Mouse (Mus musculus) kidney, postnatal 36 days (tissue): ENCODE data around the gene Il20.

Source experiments
- DNase-seq, 2 experiments: peaks; one replicate each; pipeline ENCODE4 v3.0.0; 2021 to 2022; ENCODE audit warnings: mixed read lengths in 2 of 2

Il20 gene

DNA sequence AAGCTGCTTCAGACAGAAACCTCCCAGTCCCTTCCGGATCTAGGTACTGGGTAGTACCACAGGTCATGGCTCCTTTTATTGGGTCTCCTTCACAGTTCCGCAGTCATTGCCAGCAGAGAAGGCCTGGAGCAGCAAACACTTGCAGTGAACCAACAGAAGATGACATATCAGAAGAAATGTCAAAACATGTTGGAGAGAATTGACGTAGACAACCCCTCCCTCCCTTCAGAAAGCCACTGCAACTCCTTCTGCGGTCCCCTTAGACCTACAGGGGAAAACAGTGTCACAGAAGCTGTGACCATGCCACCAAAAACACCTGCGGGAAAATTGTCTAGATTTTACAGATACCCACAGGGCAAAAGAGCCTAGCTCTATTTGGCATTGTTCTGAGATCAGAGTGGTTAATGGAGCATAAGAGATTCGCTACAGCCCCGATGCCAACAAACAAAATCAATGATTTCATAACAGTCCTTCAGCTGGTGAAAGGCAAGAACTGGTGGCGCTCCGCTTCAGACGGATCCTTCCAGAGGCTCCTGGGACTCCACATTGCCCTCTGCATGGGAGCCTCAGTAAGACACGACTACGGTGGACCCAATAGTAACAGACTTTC is at the start of gene Il20:
TSS of gene Il20 (minus strand) at position 51 of the 610 bp plus-strand sequence.
- DNase-seq: no peak

DNA sequence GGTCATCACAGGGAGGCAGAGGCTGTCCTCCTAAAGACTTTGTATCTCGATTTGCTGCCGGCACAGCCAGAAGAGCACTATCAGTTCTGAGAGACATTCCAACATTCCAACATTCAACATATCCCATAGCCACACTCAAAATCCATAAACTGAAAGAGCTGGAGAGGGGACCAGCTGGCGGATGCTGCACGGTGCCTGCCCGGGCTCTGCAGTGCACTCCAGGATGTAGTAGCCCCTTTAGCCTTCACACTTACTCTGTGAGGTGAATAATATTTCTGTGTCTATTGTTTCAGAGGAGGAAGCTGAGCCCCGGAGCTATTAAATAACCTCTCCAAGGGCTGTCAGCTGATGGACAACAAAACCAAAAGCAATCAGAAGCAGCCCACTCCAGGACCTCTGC is 35.7 kb upstream of the Il20 start:
- no peak for DNase-seq

DNA sequence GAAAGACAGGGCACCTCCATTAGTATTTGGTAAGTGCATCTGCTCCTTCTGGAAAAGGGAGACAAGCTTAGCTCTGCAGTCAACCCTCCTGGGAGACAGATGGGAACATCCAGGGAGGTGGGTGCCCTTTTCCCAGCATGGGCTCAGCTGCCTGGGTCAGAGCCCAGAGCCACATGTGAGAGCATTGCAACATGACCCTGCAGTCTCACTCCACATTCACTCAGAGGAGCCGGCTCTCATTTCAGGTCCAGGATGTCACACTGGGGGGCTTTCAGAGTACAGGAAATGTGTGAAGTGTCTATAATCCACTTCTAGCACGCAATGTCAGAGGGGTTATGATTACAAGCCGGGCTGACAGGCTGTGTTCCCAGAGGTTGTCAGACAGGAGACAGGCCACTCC is 30.6 kb upstream of the Il20 start:
- DNase-seq: no peak

DNA sequence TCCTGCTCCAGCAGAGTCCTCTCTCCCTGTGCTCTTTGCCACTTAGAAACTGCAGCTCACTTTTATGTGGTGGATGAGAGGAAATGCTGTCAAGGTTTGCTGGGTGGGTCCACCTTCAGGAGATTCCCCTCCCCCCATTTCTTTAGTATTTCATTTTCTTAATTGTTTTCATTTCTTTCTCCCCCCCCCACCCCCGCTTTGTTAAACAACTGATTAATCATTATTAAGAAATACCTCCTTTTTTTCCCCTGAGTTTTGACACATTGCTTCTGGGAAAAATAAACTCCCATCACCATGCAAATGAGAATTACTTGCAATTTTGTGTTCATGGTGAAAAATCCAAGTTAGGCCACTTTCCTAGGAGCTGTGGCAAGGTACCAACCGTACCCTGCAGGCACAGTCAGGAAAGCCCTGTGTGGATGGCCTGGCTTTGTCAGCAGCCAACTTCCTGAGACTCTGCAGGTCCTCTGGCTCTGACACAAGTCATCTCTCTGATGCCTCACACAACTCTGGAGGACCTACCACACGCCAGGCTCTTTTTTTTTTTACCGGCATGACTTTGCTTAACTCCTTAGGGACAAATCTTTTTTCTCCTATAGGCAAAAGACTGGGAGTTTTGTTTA is 28.9 kb upstream of the Il20 start, which contains the start of gene Il19:
TSS of gene Il19 (minus strand) at position 51 of the 623 bp plus-strand sequence.
- DNase-seq: no peak

DNA sequence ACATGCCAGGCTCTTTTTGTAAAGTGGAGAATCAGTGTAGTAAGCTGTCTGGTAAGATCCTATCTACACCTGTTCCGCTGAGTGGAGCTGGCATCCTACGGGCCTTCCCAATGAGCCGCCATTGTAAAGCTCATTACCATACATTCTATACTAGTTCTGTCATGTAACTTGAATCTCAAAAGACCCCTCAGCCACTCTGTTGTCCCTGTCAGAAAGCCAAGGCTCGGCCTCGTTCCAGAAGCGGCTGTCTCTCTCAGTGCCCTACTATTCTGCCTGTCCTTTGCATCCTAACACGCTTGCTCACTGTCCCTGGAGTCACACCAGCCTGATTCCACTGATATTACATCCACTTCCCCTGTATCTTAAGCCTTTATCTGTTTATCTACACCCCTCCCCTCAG is 26.9 kb upstream of the Il20 start:
- DNase-seq: no peak

DNA sequence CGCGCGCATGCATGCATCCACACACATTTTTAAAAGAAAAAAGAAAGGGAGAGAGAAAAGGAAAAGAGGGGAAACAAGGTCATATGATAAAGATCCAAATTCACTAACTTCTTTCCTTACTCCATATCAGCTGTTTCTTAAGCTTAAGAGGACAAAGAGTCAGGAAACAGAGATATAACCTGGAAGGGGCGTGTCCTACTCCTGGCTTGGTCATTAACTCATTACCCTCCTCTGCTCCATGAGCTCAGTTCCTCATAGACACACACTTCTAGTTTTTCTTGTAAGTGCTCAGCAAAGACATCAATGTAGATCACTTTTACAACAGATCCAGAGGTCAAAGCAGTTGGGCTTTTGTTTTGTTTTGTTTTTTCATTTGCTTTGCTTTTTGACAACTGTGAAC is 25.9 kb upstream of the Il20 start:
- DNase-seq: no peak

DNA sequence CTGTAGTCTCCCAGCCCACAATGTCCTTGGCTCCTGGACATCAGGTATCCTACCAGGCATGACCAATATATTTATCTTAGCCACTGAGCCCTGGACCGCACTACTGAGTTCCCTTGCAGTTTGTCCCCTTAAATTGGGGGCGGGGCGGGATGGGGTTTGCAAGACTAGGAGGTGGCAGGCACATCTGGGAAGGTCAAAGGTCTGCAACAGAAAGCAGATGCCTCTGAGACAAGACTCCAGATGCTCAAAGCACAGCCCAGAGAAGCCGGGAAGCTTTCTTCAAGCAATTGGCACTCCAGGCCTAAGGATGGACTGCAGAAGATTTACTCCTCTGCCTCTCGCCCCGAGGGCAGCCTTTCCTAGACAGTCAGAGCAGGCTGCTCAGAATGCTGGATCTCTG is 25.1 kb upstream of the Il20 start:
- DNase-seq: no peak

DNA sequence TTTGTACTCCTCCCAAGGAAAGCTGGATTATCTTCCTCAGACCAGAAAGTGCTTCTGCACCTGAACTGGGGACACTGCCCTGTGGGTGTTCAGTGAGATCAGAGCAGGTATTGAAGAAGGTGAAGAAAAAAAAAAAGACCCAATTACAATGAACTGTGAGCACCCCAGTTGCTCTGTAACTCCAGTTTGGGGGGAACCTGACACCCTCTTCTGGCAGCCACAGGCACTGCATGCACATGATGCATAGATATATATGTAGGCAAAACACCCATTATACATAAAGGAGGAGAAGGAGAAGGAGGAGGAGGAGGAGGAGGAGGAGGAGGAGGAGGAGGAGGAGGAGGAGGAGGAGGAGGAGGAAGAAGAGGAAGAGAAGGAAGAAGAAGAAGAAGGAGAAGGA is 15.2 kb upstream of the Il20 start:
- DNase-seq: peak in 1 of 2 experiments; percentile 26

DNA sequence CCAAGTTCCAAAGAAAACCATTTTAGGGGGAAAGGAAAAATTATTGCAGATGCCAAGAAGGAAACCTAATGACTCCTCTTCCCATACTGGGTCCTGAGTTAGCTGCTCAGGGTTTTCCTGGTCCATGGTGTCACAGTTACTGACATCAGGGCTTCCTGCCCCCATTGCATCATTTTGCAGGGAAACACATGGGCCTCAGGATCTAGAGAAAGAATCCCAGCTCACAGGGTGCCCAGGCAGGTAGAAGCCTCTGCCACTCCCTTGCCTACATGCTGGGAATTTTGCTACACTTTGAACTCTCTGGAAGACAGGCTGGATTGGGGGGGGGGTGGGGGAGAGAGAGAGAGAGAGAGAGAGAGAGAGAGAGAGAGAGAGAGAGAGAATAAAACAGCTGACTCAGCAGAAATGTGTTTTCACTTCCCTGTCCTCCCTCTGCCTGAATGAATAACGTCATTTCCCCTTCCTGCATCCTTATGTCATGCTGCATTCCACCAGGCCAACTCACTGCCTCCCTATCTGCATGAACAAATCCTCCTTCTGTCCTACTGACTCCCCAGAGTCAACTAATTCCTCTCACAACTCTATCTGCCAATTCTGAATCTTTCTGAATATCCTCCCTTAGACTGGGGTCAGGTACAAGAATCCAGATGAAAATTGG is 7.2 kb upstream of the Il20 start:
- no peak for DNase-seq

DNA sequence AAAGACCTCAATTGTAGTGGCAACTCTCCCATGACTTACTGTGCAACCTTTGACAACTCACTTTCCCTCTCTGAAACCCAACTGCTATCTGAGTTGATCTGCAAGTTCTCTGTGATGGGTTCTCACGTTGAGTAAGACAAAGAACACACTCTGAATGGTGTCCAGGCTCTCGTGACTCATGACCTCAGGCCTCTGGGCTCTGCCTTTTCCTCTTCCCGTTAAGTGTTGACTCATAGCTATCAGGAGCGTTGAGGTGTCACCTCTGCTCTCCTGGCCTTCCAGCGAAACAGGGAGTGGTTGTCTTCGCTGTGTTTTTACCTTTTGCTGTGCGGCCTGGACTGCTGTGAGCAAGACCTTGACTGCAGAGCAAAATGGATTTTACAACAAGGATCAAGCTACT is 8.7 kb downstream of the Il20 start:
- no peak for DNase-seq

DNA sequence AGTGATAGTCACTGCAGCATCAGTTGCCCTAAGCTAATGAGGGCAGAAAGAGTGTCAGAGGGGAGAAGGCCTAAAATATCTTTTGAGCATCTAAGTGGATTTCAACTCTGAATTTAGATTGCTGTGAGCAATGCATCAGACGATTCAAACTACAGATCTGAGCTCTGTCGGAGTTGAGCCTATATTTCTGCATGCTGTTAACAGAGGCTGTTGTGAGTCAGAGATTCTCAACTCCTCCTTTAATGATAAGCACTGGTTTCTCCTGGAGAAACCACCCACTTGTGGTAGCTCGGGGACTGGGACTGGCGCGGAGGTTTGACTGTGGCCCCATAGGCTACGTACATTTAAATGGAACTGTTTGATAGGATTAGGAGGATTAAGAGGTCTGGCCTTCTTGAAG is 16.8 kb downstream of the Il20 start:
- DNase-seq: no peak

DNA sequence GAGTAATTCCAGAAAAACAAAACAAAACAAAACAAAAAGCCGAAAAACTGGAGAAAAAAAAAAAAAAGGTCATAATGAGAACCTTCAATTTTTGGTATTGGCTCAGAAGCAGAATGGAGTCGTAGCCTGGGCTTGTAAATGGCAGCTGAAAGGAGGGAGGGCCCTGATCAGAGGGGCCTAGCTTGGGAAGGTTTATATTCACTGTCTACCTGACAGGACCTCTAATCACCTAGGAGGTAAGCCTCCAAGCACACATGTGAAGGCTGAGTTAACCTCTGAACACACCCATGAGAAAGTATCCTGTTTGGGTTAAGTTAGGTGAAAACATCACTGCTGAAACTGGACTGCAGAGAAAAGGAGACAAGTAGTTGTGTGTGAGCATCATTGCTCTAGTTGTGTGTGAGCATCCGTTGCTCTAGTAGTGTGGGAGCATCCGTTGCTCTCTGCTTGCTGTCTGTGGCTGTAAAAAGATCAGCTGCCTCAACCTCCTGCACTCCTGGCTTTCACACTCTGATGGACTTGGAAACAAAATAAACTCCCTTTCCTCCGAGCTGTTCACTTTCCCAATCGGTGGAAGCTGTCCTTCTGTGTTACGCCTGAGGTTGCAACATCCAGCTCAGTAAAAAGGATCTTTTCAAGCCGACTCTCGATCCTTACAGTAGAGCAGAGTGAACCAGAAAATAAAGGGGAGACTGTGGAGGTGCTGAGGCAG is 17.8 kb downstream of the Il20 start:
- DNase-seq: no peak

DNA sequence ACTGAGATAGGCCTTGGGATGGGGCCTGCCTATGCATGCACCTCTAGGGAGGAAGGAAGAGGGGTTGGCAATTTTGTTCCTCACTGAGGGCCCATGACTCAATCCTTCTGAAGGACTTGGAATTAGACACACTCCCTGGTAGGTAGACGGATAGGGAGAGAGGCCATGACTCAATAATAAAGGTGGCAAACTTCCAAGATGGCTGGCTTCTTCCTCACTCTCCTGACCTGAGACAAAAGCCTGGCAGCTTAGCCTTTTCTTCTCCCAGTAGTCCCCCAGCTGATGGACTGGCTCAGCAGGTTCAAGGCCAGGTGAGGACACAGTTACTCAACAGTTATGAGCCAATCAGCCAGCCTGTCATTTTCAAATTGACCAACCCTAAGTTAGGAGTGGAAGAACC is 18.8 kb downstream of the Il20 start:
- DNase-seq: no peak

DNA sequence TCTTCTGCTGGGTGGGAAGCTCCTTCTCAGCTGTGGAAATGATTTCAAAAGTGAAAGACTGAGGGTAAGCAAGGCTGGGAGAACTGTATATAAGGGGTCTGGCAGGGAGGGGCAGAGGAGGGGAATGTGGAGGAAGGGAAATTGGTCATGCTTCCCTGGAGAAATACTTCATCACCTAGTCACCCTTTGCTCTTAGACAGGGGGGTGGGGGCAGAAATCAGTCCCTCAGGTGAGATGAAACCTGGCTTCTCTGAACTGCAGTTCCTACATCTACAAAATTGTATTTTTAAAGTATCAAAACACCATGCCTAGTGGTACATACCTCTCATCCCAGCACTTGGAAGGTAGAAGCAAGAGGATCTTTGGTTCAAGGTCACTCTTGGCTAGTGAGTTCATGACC is 23.9 kb downstream of the Il20 start, which contains the start of gene Il24:
TSS of gene Il24 (minus strand) at position 101 of the 400 bp plus-strand sequence.
- DNase-seq: no peak

DNA sequence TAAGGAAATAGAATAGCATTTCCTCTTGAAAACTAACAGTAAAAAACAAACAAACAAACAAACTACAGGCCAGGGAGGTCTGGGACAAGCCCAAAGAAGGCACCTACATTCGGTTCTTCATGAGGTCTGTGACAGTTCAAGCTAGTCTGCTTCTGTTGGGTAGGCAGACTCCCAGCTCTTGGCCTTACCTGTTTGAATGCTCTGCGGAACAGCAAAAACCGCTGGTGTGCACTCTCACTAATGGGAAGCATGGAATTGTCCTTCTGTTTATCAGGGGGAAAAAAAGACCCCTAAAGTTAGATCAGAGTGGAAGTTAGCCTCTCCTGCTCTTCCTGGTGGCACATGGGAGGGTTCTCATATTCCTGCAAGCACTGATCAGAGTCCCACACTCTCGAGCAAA is 28.1 kb downstream of the Il20 start:
- DNase-seq: no peak

DNA sequence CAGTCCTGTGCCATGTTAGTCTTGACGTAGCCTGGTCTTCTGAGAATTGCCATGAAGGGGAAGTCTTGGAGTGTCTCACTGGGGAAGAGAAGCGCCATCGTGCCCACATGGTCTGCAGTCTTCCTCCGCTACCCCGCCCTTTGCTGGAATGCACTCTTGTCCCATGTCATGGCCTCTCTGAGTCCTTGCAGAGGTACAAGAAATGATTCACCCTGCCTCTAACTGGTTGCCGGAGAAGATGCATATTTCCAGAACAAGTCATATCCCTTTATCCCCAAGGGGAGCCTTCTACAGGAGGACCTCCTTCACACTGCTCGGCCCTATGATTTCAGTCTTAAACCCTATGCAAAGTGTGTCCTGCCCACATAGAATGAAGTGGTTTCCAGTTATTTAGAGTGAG is 31.3 kb downstream of the Il20 start:
- DNase-seq: no peak

DNA sequence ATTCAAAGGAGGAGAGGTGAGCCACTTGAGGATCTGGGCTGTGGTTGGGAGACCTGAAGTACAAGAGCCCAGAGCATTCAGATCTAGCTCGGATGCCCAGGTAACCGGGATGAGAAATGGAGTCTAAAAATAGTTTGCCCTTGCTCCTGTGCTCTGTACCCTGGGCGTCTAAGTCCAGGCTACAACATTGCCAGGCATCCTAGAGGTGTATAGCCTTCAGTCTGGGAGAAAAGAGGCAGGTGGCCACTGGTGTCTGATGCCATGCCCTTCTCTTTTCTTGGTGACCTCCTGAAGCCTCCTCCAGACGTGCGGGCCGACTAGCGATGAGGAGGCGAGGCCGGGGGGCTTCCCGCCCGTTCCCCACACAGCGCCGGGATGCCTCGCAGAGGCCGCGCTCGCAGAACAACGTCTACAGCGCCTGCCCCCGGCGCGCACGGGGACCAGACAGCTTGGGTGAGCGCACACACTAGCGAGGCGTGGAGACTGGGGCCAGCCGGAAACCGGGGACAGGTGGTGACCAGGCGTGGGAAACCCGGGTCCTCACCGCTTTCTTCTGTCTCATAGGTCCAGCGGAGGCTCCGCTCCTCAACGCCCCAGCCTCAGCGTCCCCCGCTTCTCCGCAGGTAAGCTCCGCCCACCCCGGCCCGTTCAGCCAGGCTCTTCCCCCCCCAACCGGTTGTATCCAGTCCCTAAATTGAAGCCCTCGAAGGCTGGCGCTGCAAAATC is 33.2 kb downstream of the Il20 start:
- DNase-seq: peak; percentile 38 to 66

DNA sequence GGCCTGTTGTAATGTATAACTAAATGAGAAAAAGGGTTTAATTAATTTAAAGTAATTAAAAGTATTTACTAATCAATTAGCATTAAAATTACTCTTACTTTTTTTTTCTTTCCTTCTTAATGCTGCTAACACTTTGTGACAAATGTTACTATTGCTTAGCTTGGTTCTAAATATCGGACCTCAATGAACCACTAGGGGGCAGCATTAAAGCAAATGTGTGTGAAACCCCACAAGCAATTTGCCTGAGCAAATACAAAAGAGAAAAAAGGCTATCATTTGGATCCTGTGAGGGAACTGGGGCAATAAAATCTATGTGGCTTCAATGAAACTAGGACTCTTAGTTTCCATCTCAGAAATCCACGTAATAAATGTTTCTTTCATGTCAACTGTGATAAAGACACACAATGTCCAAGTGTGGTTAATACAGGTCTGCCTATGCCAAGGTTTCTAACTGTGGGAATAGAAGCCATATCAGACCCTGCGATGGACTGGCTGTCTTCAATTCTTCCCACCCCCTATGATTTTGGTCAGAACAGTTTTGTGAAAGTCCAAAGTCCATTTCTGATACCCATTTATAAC is 34.2 kb downstream of the Il20 start:
- peak; percentile 62 to 74 for DNase-seq

DNA sequence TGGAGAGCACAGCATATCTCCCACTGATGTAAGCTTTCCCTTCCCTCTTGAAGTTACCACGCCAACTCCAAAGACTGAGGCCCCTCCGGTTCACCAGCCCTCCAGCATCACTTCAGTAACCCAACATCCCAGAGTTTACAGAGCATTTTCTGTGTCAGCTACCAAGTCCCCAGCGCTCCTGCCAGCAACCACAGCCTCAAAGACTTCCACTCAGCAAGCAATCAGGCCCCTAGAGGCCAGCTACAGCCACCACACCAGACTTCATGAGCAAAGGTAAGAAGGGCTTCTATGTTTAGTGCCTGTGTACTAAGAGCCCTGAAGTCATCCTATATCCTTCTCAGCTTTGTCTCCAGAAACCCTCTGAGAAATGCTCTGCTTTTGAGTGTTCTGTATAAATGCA is 35.3 kb downstream of the Il20 start:
- DNase-seq: no peak

DNA sequence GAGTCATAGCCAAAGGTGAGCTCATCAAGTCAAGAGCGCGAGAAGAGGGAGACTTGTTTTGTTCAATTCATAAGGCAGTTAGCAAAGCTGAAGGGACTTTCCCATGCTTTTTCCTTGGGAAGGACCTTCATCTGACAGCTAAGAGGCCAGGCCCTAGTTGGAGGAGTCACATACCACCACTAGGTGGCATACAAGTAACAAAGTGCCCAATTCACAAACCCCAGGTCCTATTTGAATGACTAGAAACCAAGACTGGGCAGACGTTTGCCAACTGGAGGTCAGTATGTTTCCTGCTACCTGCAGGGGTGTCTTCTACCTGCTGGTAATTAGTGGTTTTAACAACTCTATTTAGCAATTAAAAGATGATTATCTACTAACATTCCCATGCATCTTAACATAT is 36.1 kb downstream of the Il20 start:
- peak; percentile 61 to 70 for DNase-seq

DNA sequence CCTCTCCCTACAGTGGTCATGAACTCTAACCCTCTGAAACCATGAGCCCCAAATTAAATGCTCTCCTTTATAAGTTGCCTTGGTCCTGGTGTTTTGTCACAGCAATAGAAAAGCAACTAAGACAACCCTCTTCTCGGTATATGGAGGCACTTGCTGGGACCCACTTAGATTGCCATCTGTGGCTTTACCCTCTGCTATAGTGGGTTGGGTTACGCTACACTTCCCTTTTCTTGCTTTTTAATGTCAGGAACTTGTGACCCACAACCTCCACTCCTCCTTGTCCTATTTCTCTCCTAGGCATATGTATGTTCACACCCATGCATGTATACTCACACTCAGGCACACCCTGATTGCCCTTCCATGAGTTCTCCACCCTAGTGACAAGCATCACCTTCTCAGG is 38.3 kb downstream of the Il20 start:
- no peak for DNase-seq

DNA sequence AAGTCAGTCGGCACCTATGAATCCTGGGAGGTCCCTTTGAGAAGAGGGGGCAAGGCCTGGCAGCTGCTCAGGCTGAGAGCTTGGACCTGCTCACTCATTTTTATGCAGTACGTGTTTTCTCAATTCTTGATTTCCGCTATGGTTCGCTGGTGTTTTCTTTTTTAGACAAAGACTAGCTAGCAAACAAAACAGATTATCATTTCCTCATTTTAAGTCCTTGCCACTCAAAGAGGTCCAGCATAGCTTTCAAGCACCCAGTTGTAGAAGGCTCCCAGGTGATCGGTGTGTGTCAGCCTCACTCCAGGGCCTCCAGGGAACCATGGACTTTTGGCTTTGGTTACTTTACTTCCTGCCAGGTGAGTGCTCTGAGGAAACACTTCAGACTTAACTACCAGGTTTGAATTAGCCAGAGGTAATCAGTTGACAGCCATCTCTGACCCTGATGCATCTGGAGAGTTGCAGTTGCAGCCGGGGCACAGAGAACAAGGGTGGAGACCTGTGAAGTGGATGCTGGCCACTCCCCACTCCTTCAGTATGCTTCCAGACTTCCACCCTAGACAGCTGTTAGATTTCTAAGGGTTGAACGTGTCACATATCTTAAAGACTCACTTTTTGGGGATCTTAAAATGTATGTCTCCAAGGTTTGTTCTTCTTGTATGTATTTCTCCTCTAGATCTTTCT is 45.6 kb downstream of the Il20 start, which contains the start of gene Fcmr:
TSS of gene Fcmr (plus strand) at position 129 of the 681 bp plus-strand sequence.
- no peak for DNase-seq
